Mouse (Mus musculus) kidney, adult 2 months (tissue): ENCODE results near the gene Cldn18.

Source experiments
- CTCF ChIP-seq: fragments of 200-500 bp; conservative IDR thresholded peaks from 2 replicates; pipeline ENCODE4 v1.5.1; 2011; ENCODE audit warnings: low read depth, mild to moderate bottlenecking, control low read depth, low read length, moderate library complexity, mixed read lengths; ENCODE audit not compliant: insufficient read depth, insufficient read length
- POLR2A ChIP-seq: fragments of 200-500 bp; IDR thresholded peaks from one replicate; pipeline ENCODE4 v1.6.1; 2011; ENCODE audit warnings: low read depth, low read length, control low read depth

GRCm38 (mm10) chr9:99725278-99725677 is 8.2 kb upstream of the Cldn18 start:
- TF ChIP-seq CTCF: no peak
- TF ChIP-seq POLR2A: no peak
